In the genomic region with DNA sequence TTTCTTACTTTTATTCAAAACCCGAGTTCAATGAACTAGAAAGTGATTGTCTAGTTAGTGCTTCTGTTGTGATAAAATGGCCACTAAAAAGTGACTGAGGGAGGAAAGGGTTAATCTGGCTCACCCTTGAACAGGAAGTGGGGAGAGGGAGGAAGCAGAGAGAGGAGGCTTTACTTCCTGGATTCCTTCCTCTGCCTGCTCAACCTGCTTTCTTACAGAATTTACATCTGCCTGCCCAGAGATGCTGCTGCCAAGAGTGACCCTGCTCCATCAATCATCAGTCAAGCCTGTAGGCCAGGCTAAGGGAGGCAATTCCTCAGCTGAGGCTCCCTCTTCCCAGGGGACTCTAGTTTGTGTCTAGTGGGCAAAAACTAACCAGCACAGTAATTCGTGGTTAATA, we compare ENCODE assay signal across 12 mouse cellular contexts.
DNase-seq lines count a peak whose midpoint lies in the region; ATAC-seq and TF ChIP-seq lines count a peak whose summit lies in the region.
"Had no signal": no experiment of that assay in that cellular context is flagged by ENCODE, and none has a peak within 500 bp of the region (broad histone marks: within the 10 kb centered on the region; RNA-seq: fewer than 3 reads in every experiment).

No protein-coding gene starts in this region.

- no peak for TF ChIP-seq CTCF in lung, postnatal 0 days (IDR thresholded peaks at IDR 0.05)
- no peak for TF ChIP-seq CTCF in lung, adult 2 months (IDR thresholded peaks at IDR 0.05; ENCODE audit: insufficient read depth, low read length)

- H3K4me3 ChIP-seq in lung, postnatal 0 days (ENCODE audit: low read depth, low read length), result no peak overlapping the region
- no peak overlapping the region for H3K4me3 ChIP-seq in lung, adult 2 months (replicated peaks; ENCODE audit: extremely low read depth, low read depth, low read length)
- H3K4me3 ChIP-seq: limb, embryonic 13.5 days had no signal

- no peak for TF ChIP-seq POLR2A in lung, adult 2 months (IDR thresholded peaks at IDR 0.05; ENCODE audit: borderline replicate concordance, extremely low read depth, low read depth, low read length)

- no peaks in the 10 kb centered on the region for H3K4me1 ChIP-seq in lung, postnatal 0 days (ENCODE audit: insufficient read depth, low read depth, low read length)
- H3K4me1 ChIP-seq in lung, adult 2 months (ENCODE audit: control insufficient read depth, insufficient read depth, low read length), result no peaks in the 10 kb centered on the region
- H3K4me1 ChIP-seq: limb, embryonic 13.5 days had no signal

- no peaks in the 10 kb centered on the region for H3K36me3 ChIP-seq in lung, postnatal 0 days (ENCODE audit: insufficient read depth, low read length)
- H3K36me3 ChIP-seq: limb, embryonic 13.5 days had no signal

- H3K27me3 ChIP-seq in lung, postnatal 0 days (replicated peaks; ENCODE audit: insufficient read depth, low read length), result no peaks in the 10 kb centered on the region

- TF ChIP-seq EP300 in lung, postnatal 0 days (IDR thresholded peaks at IDR 0.05), result no peak

- 45% methylated on average over 2 of the region's 2 CpGs for WGBS in lung, postnatal 0 days
- 45% methylated on average over 2 of the region's 2 CpGs for WGBS in lung, adult 2 months

- ATAC-seq in lung, postnatal 0 days, result no peak
- ATAC-seq: forebrain, embryonic 16.5 days had no signal

- H3K9me3 ChIP-seq in lung, postnatal 0 days (ENCODE audit: low read length), result no peaks in the 10 kb centered on the region
- H3K9me3 ChIP-seq: limb, embryonic 13.5 days had no signal

- no peak overlapping the region for H3K27ac ChIP-seq in lung, postnatal 0 days (ENCODE audit: low read length)
- H3K27ac ChIP-seq: limb, embryonic 13.5 days had no signal

- peak; percentile 7 for DNase-seq in lung, postnatal 0 days (ENCODE audit: low spot score)
- no peak for DNase-seq in lung, adult 2 months
- peak; percentile 16 for DNase-seq in NIH3T3 (ENCODE audit: low read depth)
- DNase-seq in kidney, postnatal 14 days, result peak; percentile 38
- peak; percentile 45 for DNase-seq in thymus, postnatal 14 days
- DNase-seq in urinary bladder, postnatal 14 days (ENCODE audit: low spot score), result no peak
- no peak for DNase-seq in adrenal gland, adult 2 months
- DNase-seq in adrenal gland, postnatal 25 days, result no peak
- DNase-seq: cerebellum, adult 9-10 months; gastrocnemius, postnatal 25 days had no signal

- H3K9ac ChIP-seq in lung, postnatal 0 days (replicated peaks; ENCODE audit: low read depth), result no peak overlapping the region
- H3K9ac ChIP-seq: limb, embryonic 13.5 days had no signal

- H3K4me2 ChIP-seq in lung, postnatal 0 days (replicated peaks; ENCODE audit: low read depth, low read length), result no peak overlapping the region
- H3K4me2 ChIP-seq: limb, embryonic 13.5 days had no signal

Comparison
In these comparisons a context has a peak if more than half of its experiments do, and no peak if none do; other contexts are left out.
1. DNase-seq: peak in lung, postnatal 0 days (single experiment), NIH3T3 (single experiment), kidney, postnatal 14 days (single experiment) and thymus, postnatal 14 days (single experiment); none in lung, adult 2 months (single experiment), urinary bladder, postnatal 14 days (single experiment), adrenal gland, adult 2 months (single experiment) and adrenal gland, postnatal 25 days (single experiment).